Mouse (Mus musculus) kidney, postnatal 10 days (tissue): ENCODE results near the gene Prcd.
A peak's percentile ranks its signal among the peaks of the same experiment; 100 is the strongest.

ENCODE experiments used
- DNase-seq: peaks from one replicate; pipeline ENCODE4 v3.0.0; 2021; ENCODE audit warnings: mixed read lengths

The Prcd gene

GRCm38 (mm10) chr11:116694250-116695193, 41.2 kb downstream of the Prcd start:
- peak; percentile 76 for DNase-seq

GRCm38 (mm10) chr11:116695194-116695880, 42.0 kb downstream of the Prcd start:
- peak; percentile 43 for DNase-seq

GRCm38 (mm10) chr11:116696426-116696825, 43.1 kb downstream of the Prcd start:
- DNase-seq, result no peak

GRCm38 (mm10) chr11:116697521-116697920, 44.2 kb downstream of the Prcd start:
- no peak for DNase-seq

GRCm38 (mm10) chr11:116701377-116701841, 48.1 kb downstream of the Prcd start:
- DNase-seq, result peak; percentile 42

GRCm38 (mm10) chr11:116704336-116705035, 51.2 kb downstream of the Prcd start:
- DNase-seq, result peak; percentile 4

- DNase-seq, result peak; percentile 36
These were observed 51.9 kb downstream of the Prcd start for GRCm38 (mm10) chr11:116705204-116705608.

- DNase-seq, result no peak
These were observed 53.0 kb downstream of the Prcd start for GRCm38 (mm10) chr11:116706363-116706762.

- no peak for DNase-seq
These were observed 56.8 kb downstream of the Prcd start for GRCm38 (mm10) chr11:116710171-116710570.

GRCm38 (mm10) chr11:116710793-116711192, 57.5 kb downstream of the Prcd start:
- DNase-seq, result no peak

GRCm38 (mm10) chr11:116714052-116714451, 60.7 kb downstream of the Prcd start:
- no peak for DNase-seq
